Mouse (Mus musculus): Measurements from ENCODE around the gene Tox4. TPM values are rescaled to one million over a fixed set of nuclear protein-coding genes. Genes with fewer than 3 reads are reported as not detected.

Tox4 gene
- 103 TPM for total RNA-seq (2023)

GRCm38 (mm10) chr14:52278932-52279746, at the start of gene Tox4, which contains the start of gene Rab2b:
TSS of gene Tox4 (plus strand) at chr14:52279146.
TSS of gene Rab2b (minus strand) at chr14:52279545.

GRCm38 (mm10) chr14:52257484-52258213, 21.3 kb upstream of the Tox4 start, which contains the start of gene Chd8:
TSS of gene Chd8 (minus strand) at chr14:52257780.

GRCm38 (mm10) chr14:52304644-52305271, 25.8 kb downstream of the Tox4 start, which contains the start of gene Mettl3:
TSS of gene Mettl3 (minus strand) at chr14:52305128.

GRCm38 (mm10) chr14:52327910-52328812, 49.2 kb downstream of the Tox4 start, which contains the start of gene Sall2:
TSS of gene Sall2 (minus strand) at chr14:52328762.

Other genes with a start within 250 kb of the Tox4 start
- not detected for gene Olfr221, start 236.7 kb upstream of the Tox4 start, total RNA-seq (2023)
- 439 TPM for gene Hnrnpc, start 175.1 kb upstream of the Tox4 start, total RNA-seq (2023)
- 23.2 TPM for gene Rpgrip1, start 168.4 kb upstream of the Tox4 start, total RNA-seq (2023)
- 63.9 TPM for gene Supt16, start 81.7 kb upstream of the Tox4 start, total RNA-seq (2023)
- gene Chd8, start 21.4 kb upstream of the Tox4 start, total RNA-seq (2023), result 255 TPM
- gene Rab2b, start 399 bp downstream of the Tox4 start, total RNA-seq (2023), result 15.4 TPM
- 80.6 TPM for gene Mettl3, start 26.0 kb downstream of the Tox4 start, total RNA-seq (2023)
- 2.6 TPM for gene Sall2, start 49.6 kb downstream of the Tox4 start, total RNA-seq (2023)
- gene Olfr1513, start 77.3 kb downstream of the Tox4 start, total RNA-seq (2023), result not detected
- gene Olfr1512, start 100.0 kb downstream of the Tox4 start, total RNA-seq (2023), result not detected
- not detected for gene Olfr1511, start 118.2 kb downstream of the Tox4 start, total RNA-seq (2023)
- not detected for gene Olfr1510, start 135.2 kb downstream of the Tox4 start, total RNA-seq (2023)
- gene Olfr1509, start 163.8 kb downstream of the Tox4 start, total RNA-seq (2023), result not detected
- gene Olfr1508, start 188.3 kb downstream of the Tox4 start, total RNA-seq (2023), result not detected
- 0.64 TPM for gene Olfr1507, start 216.6 kb downstream of the Tox4 start, total RNA-seq (2023)

Data from CD8-positive naive resting alpha-beta T cell, adult 57 days (primary cell).